Mouse (Mus musculus) stomach, embryonic 15.5 days (tissue): Measurements from ENCODE around the gene BC005624. TPM values are rescaled to one million over a fixed set of nuclear protein-coding genes. Genes with fewer than 3 reads are reported as not detected.
"Not testable (repeated sequence)": the region's sequence is repeated elsewhere in the genome, so short reads cannot be mapped to it uniquely, and the experiment has no call there.

ENCODE experiments used
- ATAC-seq: fragments of 200-750 bp; cut with Nextera tagmentation; 2 replicates; pipeline ENCODE4 v1.8.0; 2017; ENCODE audit warnings: low read depth, moderate number of reproducible peaks, moderate TSS enrichment; ENCODE audit not compliant: insufficient read depth, low FRiP score
- H3K27ac ChIP-seq: fragments of 300-500 bp; sonication (generic); 2 replicates; pipeline ENCODE4 v1.5.1; 2015; ENCODE audit warnings: mild to moderate bottlenecking, inconsistent platforms
- H3K27me3 ChIP-seq: fragments of 300-500 bp; sonication (generic); replicated peaks from 2 replicates; pipeline ENCODE4 v1.6.1; 2015; ENCODE audit warnings: inconsistent platforms
- H3K36me3 ChIP-seq: fragments of 300-500 bp; sonication (generic); 2 replicates; pipeline ENCODE4 v1.6.1; 2015; ENCODE audit warnings: inconsistent platforms
- H3K4me1 ChIP-seq: fragments of 300-500 bp; sonication (generic); 2 replicates; pipeline ENCODE4 v1.6.1; 2015; ENCODE audit warnings: inconsistent platforms
- H3K4me2 ChIP-seq: fragments of 300-500 bp; sonication (generic); 2 replicates; pipeline ENCODE4 v1.6.1; 2015; ENCODE audit warnings: mild to moderate bottlenecking, inconsistent platforms
- H3K4me3 ChIP-seq: fragments of 300-500 bp; sonication (generic); replicated peaks from 2 replicates; pipeline ENCODE4 v1.5.1; 2015; ENCODE audit warnings: inconsistent platforms
- H3K9ac ChIP-seq: fragments of 300-500 bp; sonication (generic); 2 replicates; pipeline ENCODE4 v1.6.1; 2015; ENCODE audit warnings: inconsistent platforms
- H3K9me3 ChIP-seq: fragments of 300-500 bp; sonication (generic); 2 replicates; pipeline ENCODE4 v1.6.1; 2016; ENCODE audit warnings: inconsistent platforms
- WGBS: fragments of 180-500 bp; shearing (Covaris S2); methylation state at CpG from one replicate; pipeline ENCODE4 v1.1.7; 2015; 5-methylcytosine and 5-hydroxymethylcytosine counted together
- polyA plus RNA-seq: library from polyadenylated mRNA; unstranded; fragments of >200 nt; fragmentation: Nextera tagmentation; extraction: Ambion mirVana; gene quantifications from 2 replicates; pipeline ENCODE4 v1.2.1, GENCODE M21; 2015

The BC005624 gene
- polyA plus RNA-seq, 1 experiment from 2014 or later: 53.8 TPM

- H3K4me2 ChIP-seq: peak overlapping the region; percentile 81
- ATAC-seq: no peak
- peaks cover 19% of the 10 kb centered on the region for H3K4me1 ChIP-seq
- WGBS: 15% methylated on average over 16 of the region's 16 CpGs
- H3K9me3 ChIP-seq: no peaks in the 10 kb centered on the region
- H3K36me3 ChIP-seq: peaks cover 31% of the 10 kb centered on the region
- H3K27ac ChIP-seq: 0 out of 2 replicates have a peak overlapping the region, but pooled peaks have one; percentile 78
- H3K9ac ChIP-seq: peak overlapping the region; percentile 98
- peak overlapping the region; percentile 92 for H3K4me3 ChIP-seq
- no peaks in the 10 kb centered on the region for H3K27me3 ChIP-seq
These were observed 15.2 kb downstream of the BC005624 start for GRCm38 (mm10) chr2:30966826-30967225.

GRCm38 (mm10) chr2:30965627-30966026 lies 16.4 kb downstream of the BC005624 start:
- no peaks in the 10 kb centered on the region for H3K27me3 ChIP-seq
- no peak overlapping the region for H3K27ac ChIP-seq
- H3K4me1 ChIP-seq: peaks cover 19% of the 10 kb centered on the region
- peak overlapping the region; percentile 81 for H3K4me2 ChIP-seq
- no peak overlapping the region for H3K4me3 ChIP-seq
- peaks cover 42% of the 10 kb centered on the region for H3K36me3 ChIP-seq
- no peak overlapping the region for H3K9ac ChIP-seq
- WGBS: 91% methylated on average over 8 of the region's 8 CpGs
- H3K9me3 ChIP-seq: no peaks in the 10 kb centered on the region
- no peak for ATAC-seq

- Histone ChIP-seq H3K4me1 (peaks cover 19% of the 10 kb centered on the region), H3K27me3 (no peaks in the 10 kb centered on the region), H3K9me3 (no peaks in the 10 kb centered on the region), H3K36me3 (peaks cover 66% of the 10 kb centered on the region), H3K9ac (no peak overlapping the region), H3K4me2 (no peak overlapping the region), H3K27ac (no peak overlapping the region), H3K4me3 (no peak overlapping the region)
- 78% methylated on average over 11 of the region's 11 CpGs for WGBS
- ATAC-seq: no peak
These were observed 19.3 kb downstream of the BC005624 start for GRCm38 (mm10) chr2:30962570-30963254.

- Histone ChIP-seq H3K27me3 (no peaks in the 10 kb centered on the region), H3K9ac (no peak overlapping the region), H3K9me3 (no peaks in the 10 kb centered on the region), H3K4me2 (no peak overlapping the region), H3K4me3 (no peak overlapping the region), H3K36me3 (peaks cover 78% of the 10 kb centered on the region), H3K27ac (no peak overlapping the region), H3K4me1 (peaks cover 7% of the 10 kb centered on the region; the same call in 1 of the 2 replicates)
- no peak for ATAC-seq
- WGBS: 44% methylated on average over 5 of the region's 5 CpGs
These were observed 22.1 kb downstream of the BC005624 start for GRCm38 (mm10) chr2:30959856-30960255.

GRCm38 (mm10) chr2:30958726-30959125 lies 23.3 kb downstream of the BC005624 start:
- Histone ChIP-seq H3K27me3 (no peaks in the 10 kb centered on the region), H3K27ac (no peak overlapping the region), H3K4me3 (no peak overlapping the region), H3K9ac (no peak overlapping the region), H3K36me3 (peaks cover 67% of the 10 kb centered on the region), H3K4me2 (no peak overlapping the region), H3K4me1 (peaks cover 18% of the 10 kb centered on the region), H3K9me3 (no peaks in the 10 kb centered on the region)
- ATAC-seq: no peak
- 83% methylated on average over 14 of the region's 14 CpGs for WGBS

- Histone ChIP-seq H3K27me3 (no peaks in the 10 kb centered on the region), H3K4me2 (no peak overlapping the region), H3K4me3 (no peak overlapping the region), H3K36me3 (peaks cover 57% of the 10 kb centered on the region), H3K9ac (no peak overlapping the region), H3K4me1 (peaks cover 21% of the 10 kb centered on the region), H3K27ac (no peak overlapping the region), H3K9me3 (no peaks in the 10 kb centered on the region)
- no peak for ATAC-seq
- 83% methylated on average over 4 of the region's 4 CpGs for whole genome bisulfite sequencing
These were observed 24.5 kb downstream of the BC005624 start for GRCm38 (mm10) chr2:30957511-30957910.

GRCm38 (mm10) chr2:30954797-30955196 lies 27.2 kb downstream of the BC005624 start:
- no peaks in the 10 kb centered on the region for H3K9me3 ChIP-seq
- H3K4me1 ChIP-seq: peaks cover 21% of the 10 kb centered on the region
- H3K4me2 ChIP-seq: peak overlapping the region; percentile 65
- H3K36me3 ChIP-seq: peaks cover 34% of the 10 kb centered on the region
- H3K4me3 ChIP-seq: 0 out of 2 replicates have a peak overlapping the region, but pooled peaks have one; percentile 2
- WGBS: 58% methylated on average over 6 of the region's 6 CpGs
- H3K27me3 ChIP-seq: no peaks in the 10 kb centered on the region
- no peak overlapping the region for H3K27ac ChIP-seq
- ATAC-seq: no peak
- H3K9ac ChIP-seq: no peak overlapping the region

GRCm38 (mm10) chr2:30952824-30953490 lies 29.0 kb downstream of the BC005624 start, which contains the start of gene Tor1b:
Gene Tor1b (plus strand): TSS chr2:30952959.
- WGBS: under 1% methylated on average over 60 of the region's 60 CpGs
- peak within 1 kb of the TSS; percentile 72 for H3K9ac ChIP-seq
- H3K9me3 ChIP-seq: no peaks in the 10 kb centered on the region
- peaks cover 17% of the 10 kb centered on the region for H3K36me3 ChIP-seq
- ATAC-seq: peak; percentile 85
- no peaks in the 10 kb centered on the region for H3K27me3 ChIP-seq
- peak within 1 kb of the TSS; percentile 74 for H3K4me3 ChIP-seq
- peak within 1 kb of the TSS; percentile 65 for H3K4me2 ChIP-seq
- H3K4me1 ChIP-seq: peaks cover 21% of the 10 kb centered on the region
- H3K27ac ChIP-seq: peak within 1 kb of the TSS; percentile 85

- no peak overlapping the region for H3K9ac ChIP-seq
- no peaks in the 10 kb centered on the region for H3K27me3 ChIP-seq
- peak overlapping the region; percentile 65 for H3K4me2 ChIP-seq
- ATAC-seq: 0 out of 2 replicates have a peak, but pooled peaks have one; percentile 29
- peaks cover 16% of the 10 kb centered on the region for H3K36me3 ChIP-seq
- H3K4me3 ChIP-seq: peak overlapping the region; percentile 74
- 23% methylated on average over 5 of the region's 5 CpGs for WGBS
- H3K9me3 ChIP-seq: no peaks in the 10 kb centered on the region
- peaks cover 21% of the 10 kb centered on the region for H3K4me1 ChIP-seq
- H3K27ac ChIP-seq: peak overlapping the region; percentile 85; the same call in 1 of the 2 replicates
These were observed 29.6 kb downstream of the BC005624 start for GRCm38 (mm10) chr2:30952457-30952823.

- Histone ChIP-seq H3K9me3 (no peaks in the 10 kb centered on the region), H3K27me3 (no peaks in the 10 kb centered on the region), H3K27ac (no peak overlapping the region), H3K36me3 (no peaks in the 10 kb centered on the region), H3K9ac (no peak overlapping the region), H3K4me1 (no peaks in the 10 kb centered on the region), H3K4me2 (peak overlapping the region; percentile 53), H3K4me3 (peak overlapping the region; percentile 37)
- WGBS: 21% methylated on average over 16 of the region's 16 CpGs
- ATAC-seq: peak; percentile 45; the same call in 1 of the 2 replicates
These were observed 39.4 kb downstream of the BC005624 start for GRCm38 (mm10) chr2:30942603-30943011.

- peak overlapping the region; percentile 53; the same call in 1 of the 2 replicates for H3K4me2 ChIP-seq
- not testable (repeated sequence) for H3K4me1 ChIP-seq, H3K9me3 ChIP-seq, H3K36me3 ChIP-seq, H3K27ac ChIP-seq, ATAC-seq, H3K27me3 ChIP-seq, H3K9ac ChIP-seq, H3K4me3 ChIP-seq
- 34% methylated on average over 7 of the region's 7 CpGs for WGBS
These were observed 39.9 kb downstream of the BC005624 start for GRCm38 (mm10) chr2:30942116-30942515.

GRCm38 (mm10) chr2:30941586-30941985 lies 40.4 kb downstream of the BC005624 start:
- no peak overlapping the region for H3K4me3 ChIP-seq
- no peak overlapping the region; the same call in 1 of the 2 replicates for H3K27ac ChIP-seq
- H3K36me3 ChIP-seq: no peaks in the 10 kb centered on the region
- H3K9ac ChIP-seq: no peak overlapping the region
- no peak for ATAC-seq
- H3K27me3 ChIP-seq: no peaks in the 10 kb centered on the region
- no peaks in the 10 kb centered on the region for H3K4me1 ChIP-seq
- H3K9me3 ChIP-seq: no peaks in the 10 kb centered on the region
- 85% methylated on average over 5 of the region's 5 CpGs for WGBS
- no peak overlapping the region for H3K4me2 ChIP-seq
